Mouse (Mus musculus) bone marrow macrophage, adult 2 months (primary cell): ENCODE results near the gene Pcgf2. TPM values are rescaled to one million over a fixed set of nuclear protein-coding genes. Genes with fewer than 3 reads are reported as not detected.
A peak's percentile ranks its signal among the peaks of the same experiment; 100 is the strongest.

Source experiments
- H3K27ac ChIP-seq: 2 replicates; pipeline ENCODE4 v1.5.1; 2012; ENCODE audit warnings: low read depth, low read length; ENCODE audit not compliant: insufficient read depth
- H3K4me1 ChIP-seq: 2 replicates; pipeline ENCODE4 v1.6.1; 2012; ENCODE audit warnings: low read length; ENCODE audit not compliant: control insufficient read depth, insufficient read depth
- H3K4me3 ChIP-seq: 2 replicates; pipeline ENCODE4 v1.5.1; 2012; ENCODE audit warnings: mild to moderate bottlenecking, low read length, moderate library complexity; ENCODE audit not compliant: insufficient read depth
- CTCF ChIP-seq: IDR thresholded peaks from 2 replicates; pipeline ENCODE4 v1.5.1; 2012; ENCODE audit warnings: low read depth, mild to moderate bottlenecking, low read length, moderate library complexity
- POLR2A ChIP-seq: IDR thresholded peaks from 2 replicates; pipeline ENCODE4 v1.6.1; 2012; ENCODE audit warnings: mild to moderate bottlenecking, low read depth, low read length, borderline replicate concordance
- polyA plus RNA-seq: library from polyadenylated mRNA; stranded (reverse); fragments of >200 nt; gene quantifications from 2 replicates; pipeline ENCODE4 v1.2.4, GENCODE M21; 2012; ENCODE audit not compliant: missing spikeins, insufficient read depth, insufficient read length

The Pcgf2 gene
- polyA plus RNA-seq, 1 experiment, result 12.3 TPM

DNA sequence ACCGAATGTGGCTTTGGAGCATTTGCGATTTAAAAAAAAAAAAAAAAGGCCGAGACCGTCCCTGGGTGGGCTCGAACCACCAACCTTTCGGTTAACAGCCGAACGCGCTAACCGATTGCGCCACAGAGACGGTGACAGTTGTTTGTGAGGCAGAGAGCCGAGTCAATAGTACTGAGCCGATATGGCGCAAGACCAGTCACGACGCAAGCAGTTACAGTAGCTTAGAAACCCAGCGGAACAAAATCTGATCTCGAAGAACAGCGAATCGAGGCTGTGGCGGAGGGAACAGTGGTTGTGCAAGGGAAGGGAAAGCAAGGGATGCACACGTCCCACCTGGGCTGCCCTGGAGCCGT, 2.1 kb upstream of the Pcgf2 start:
- Histone ChIP-seq H3K4me3 (peak overlapping the region; percentile 69), H3K4me1 (peaks cover 25% of the 10 kb centered on the region), H3K27ac (peak overlapping the region; percentile 42)
- no peak for TF ChIP-seq CTCF
- TF ChIP-seq POLR2A, result no peak

DNA sequence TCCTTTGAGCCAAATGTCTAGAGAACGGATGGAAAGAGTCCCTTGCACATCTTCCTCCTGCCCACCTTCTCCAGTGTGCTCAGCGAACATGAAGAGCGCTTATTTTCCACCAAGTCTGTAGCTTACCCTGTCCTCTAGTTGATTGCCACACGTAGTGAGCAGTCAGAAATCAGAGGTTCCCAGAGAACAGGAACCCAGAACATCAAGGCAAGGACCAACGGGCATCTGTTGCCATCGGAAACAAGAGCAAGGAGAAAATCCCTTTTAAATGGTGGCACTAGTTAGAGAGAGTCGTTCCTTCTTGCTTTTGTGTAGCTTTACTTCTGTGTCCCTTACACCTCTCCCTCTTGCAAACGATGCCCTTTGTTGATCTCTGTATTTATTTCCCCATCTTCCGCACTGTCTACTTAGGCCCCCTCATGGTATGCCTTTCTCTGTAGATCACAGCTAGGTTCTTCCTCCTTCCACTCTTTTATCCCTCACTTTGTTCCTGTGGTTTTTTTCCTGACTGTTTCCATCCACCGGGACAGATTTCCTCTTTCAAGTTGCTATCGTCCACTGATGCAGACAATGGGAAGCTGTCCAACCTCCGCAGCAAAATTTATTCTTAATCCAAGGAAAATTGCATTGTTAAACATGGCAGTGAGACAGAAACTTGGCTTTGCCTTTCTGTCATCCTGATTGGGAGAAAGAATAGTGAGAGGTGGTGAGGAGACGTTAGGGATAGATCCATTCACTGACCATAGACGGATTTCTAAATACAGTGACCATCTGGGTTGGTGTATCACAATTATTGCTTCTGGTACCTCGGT, 1.5 kb upstream of the Pcgf2 start:
- H3K4me1 ChIP-seq, result peaks cover 25% of the 10 kb centered on the region
- H3K27ac ChIP-seq, result no peak overlapping the region
- H3K4me3 ChIP-seq, result peak overlapping the region; percentile 19; the same call in 1 of the 2 replicates
- TF ChIP-seq CTCF (no peak), POLR2A (no peak)

DNA sequence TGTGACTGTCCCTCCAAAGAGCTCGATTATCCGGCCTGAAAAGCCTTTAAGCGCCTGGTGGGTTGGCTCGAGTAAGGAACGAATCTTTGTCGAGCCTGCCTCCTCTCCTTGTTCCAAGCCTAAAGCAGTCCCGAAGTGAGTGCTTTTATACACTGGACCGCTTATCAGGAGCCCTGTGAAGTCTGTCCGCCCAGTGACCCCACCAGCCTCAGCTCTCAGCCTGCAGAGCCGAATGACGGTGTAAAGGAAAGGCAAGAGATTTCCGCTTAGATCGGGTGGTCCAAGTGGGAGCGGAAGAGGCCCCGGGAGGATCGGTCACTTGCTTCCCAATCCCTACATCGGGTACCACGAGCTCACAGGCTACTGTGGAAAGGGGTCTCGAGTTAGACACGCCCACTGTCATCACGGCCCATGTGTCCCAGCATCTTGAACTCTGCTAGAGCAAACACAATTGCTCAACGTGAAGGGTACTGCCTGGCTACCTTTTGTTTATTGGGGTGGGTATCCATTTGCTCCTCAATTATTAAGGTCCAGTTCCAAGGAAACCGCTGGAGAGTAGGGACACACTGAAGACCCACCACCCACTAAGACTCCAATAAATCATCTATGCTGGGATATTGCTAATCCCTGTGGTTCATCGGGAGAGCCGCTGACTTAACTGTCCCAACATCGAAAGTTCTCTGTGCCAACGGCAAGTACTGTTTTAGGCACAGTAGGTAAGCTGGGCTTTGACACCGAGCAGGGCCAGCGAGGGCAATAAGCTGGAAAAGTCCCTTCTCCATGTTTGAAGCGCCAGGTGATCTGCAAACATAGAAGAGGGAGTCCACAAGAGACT, 666 bp upstream of the Pcgf2 start:
- TF ChIP-seq POLR2A, result no peak
- no peak for TF ChIP-seq CTCF
- no peak overlapping the region; the same call in 1 of the 2 replicates for H3K27ac ChIP-seq
- peak overlapping the region; percentile 64 for H3K4me3 ChIP-seq
- H3K4me1 ChIP-seq, result peaks cover 25% of the 10 kb centered on the region

DNA sequence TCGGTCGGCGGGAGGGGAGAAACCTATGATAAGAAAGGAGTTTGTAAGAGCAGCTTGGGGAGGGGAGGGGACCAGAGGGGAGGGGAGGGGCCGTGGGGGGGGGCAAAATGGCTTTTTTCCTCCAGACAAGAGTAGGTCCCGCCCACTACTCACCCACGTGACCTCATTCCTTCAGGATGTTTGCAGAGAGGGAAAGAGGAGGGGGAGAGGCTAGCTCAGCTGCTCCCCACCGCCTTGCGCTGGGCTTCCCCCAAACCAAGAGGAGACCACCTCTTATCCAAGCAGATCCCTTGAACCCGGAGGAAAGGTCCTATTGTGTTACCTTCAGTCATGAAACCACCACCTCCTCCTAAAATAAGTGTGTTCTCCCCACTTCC, 683 bp downstream of the Pcgf2 start:
- H3K4me3 ChIP-seq, result peak overlapping the region; percentile 64
- TF ChIP-seq CTCF (no peak), POLR2A (no peak)
- peak overlapping the region; percentile 32 for H3K27ac ChIP-seq
- peaks cover 22% of the 10 kb centered on the region for H3K4me1 ChIP-seq

DNA sequence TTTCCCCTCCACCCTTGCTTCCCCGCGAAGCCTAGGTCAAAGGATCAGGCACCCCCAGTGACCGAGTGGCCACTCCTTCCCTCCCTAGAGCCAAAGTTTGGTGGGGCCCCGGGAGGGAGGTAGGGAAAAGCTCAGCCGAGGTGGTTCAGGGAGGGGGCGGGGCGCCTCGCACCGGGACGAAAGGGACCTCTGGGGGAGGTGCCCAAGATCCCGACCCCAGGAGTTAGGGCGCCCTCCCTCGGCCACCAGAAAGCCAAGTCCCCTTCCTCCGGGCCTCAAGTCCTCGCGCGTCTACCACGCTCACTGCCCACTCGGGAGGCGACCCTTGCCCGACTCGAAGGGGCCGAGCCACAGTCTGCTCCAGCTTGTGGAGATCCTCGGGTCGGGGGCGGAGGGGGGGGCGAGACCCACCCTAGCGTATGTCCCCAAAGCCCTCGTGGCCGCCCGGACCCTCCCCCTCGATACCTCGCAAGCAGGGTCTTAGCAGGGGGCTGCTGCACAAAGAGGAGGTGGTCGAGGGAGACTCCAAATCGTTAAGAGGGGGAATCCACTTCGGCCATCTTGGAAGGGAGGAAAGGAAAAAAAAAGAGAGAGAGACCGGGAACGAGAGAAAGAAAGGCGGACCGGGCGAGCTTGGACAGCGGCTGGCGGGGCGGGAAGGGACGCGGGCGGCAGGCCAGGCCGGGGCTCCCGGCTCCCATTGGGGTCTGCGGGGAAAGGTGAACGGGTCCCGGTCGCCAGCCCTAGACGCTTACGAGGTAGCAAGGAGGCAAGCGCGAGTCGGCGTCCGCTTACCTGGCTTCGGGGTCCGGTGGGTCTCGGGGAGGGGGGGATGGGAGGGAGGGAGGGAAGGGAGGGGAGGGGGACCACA, 1.3 kb downstream of the Pcgf2 start:
- Histone ChIP-seq H3K4me1 (peaks cover 18% of the 10 kb centered on the region), H3K27ac (no peak overlapping the region), H3K4me3 (peak overlapping the region; percentile 64)
- TF ChIP-seq CTCF (no peak), POLR2A (no peak)

DNA sequence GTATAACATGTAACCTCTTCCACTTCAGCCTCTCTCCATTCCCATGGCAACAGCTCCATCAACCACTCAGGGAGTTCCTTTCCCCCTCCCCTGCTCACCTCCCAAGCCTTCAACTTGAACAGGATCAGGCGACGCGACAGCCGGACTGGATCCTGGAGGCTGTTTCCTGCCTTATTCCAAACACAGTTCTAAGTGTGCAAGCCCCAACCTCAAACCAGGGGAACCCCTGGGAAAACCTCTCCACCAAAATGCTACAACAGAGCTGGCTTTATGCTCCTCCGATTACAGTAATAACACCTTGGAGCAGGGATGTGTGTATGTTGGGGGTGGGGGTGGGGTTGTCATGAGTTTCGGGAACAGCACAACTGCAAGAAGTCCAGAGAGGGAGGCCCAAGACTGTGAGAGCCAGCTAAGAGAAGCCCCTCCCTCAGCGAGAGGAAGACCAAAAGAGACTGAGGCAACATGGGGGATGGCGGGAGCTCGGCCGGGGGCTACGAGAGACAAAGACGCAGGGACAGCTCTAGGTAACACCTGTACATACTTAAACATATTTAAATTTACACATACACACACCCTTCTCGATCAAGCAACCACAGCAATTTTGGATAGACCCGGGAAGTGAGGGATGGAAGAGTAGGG, 2.3 kb downstream of the Pcgf2 start:
- H3K4me1 ChIP-seq, result peaks cover 18% of the 10 kb centered on the region
- TF ChIP-seq POLR2A (no peak), CTCF (no peak)
- H3K4me3 ChIP-seq, result peak overlapping the region; percentile 64
- no peak overlapping the region for H3K27ac ChIP-seq

DNA sequence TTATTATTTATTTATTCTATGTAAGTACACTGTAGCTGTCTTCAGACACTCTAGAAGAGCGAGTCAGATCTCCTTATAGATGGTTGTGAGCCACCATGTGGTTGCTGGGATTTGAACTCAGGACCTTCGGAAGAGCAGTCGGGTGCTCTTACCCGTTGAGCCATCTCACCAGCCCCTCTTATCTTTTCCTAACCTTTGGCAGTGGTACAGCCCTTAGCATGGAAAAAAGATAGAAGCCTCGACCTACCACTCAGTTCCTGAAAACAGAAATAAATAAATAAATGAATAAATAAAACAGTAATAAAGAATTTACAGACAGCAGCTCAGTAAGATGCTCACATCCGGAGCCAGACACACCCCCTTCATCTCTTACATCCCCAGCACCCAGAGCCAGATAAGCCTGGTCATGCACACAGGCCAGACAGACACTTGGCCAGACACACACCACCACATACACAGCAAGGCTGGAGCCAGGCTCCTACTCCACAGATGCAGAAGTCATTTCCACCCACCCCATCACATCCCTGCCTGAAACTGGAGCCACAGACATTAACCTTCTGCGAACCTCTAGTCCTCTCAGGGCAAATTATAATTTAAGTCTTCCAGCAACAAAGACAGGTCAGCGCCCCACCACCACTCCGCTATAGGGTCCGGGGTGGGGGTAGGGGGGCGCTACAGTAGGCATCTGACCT, 3.0 kb downstream of the Pcgf2 start:
- Histone ChIP-seq H3K4me1 (peaks cover 18% of the 10 kb centered on the region), H3K4me3 (no peak overlapping the region), H3K27ac (no peak overlapping the region)
- TF ChIP-seq CTCF (no peak), POLR2A (no peak)

DNA sequence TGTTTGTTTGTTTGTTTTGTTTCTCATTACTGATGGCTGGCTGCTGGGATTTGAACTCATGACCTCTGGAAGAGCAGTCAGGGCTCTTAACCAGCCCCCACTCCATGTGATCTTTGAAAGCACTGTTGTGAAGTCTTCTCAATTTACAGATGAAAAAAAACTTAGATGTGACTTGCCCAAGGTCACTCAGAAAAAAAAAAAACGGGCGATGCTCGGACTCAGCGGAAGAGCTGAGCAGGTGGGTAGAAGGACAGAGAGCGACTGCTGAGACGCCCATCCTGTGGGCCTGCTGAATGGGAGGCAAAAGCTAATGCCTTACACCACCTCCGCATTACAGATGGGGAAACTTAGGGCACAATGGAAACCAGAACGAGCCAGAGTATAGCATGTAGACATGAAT, 3.6 kb downstream of the Pcgf2 start:
- Histone ChIP-seq H3K4me1 (peaks cover 13% of the 10 kb centered on the region), H3K4me3 (no peak overlapping the region), H3K27ac (no peak overlapping the region)
- TF ChIP-seq POLR2A, result no peak
- no peak for TF ChIP-seq CTCF

DNA sequence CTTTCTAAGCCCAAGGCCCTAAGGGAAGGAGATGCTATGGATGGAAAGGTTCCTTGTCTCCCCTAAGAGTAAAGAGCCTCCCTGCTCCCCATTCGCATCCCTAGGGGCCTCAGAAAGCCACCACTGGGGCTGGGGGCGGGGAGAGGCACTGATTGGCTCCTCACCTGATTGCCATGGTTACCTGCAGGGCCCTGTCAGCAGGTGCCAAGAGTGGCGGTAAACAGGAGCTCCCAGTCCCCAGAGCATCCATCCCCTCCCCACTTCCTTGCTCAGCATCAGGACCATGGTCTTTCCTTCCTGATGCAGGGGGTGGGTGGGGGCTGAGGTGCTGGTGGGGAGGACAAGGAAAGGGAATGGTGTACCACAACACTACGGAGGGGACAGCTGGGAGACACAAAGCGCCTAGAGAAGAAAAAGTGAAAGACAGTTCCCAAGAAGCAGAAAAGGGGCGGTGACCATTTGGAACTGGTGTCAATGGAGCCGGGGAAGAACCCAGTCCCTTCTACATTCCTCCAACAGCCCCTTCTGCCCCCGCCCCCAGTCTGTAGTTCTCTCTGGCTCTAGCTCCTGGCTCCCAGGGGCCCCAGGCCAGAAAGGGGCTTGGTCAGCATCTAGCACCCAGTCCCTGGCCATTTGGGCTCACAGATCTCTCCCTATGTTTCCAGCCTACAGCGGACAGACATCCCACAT, 4.4 kb downstream of the Pcgf2 start:
- peaks cover 5% of the 10 kb centered on the region; the same call in 1 of the 2 replicates for H3K4me1 ChIP-seq
- no peak overlapping the region for H3K27ac ChIP-seq
- TF ChIP-seq POLR2A (no peak), CTCF (no peak)
- H3K4me3 ChIP-seq, result no peak overlapping the region
